ENCODE assay signal across 1 mouse cellular context in the genomic region with DNA sequence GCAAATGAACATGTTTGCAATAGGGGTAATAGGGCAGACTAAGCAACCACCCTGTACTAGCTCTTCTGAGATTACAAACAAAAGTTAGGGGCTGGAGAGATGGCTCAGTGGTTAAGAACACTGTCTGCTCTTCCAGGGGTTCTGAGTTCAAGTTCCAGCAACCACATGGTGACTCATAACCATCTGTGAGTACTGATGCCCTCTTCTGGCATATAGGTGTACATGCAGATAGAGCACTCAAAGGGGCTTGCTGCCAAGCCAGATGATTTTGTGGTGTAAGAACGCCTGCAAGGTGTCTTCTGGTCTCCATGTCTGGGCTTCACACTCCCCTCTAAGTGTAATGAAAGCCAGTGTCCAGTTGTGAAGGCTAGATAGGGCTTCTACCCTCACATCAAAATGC.
TF ChIP-seq lines count a peak whose summit lies in the region.

No protein-coding gene starts in this region.

TF ChIP-seq in MEL, 35 proteins besides CTCF, POLR2A, EP300 and RAD21 (continued from another document):
- TF ChIP-seq JUND (IDR thresholded peaks at IDR 0.05; ENCODE audit: low read depth, low read length): peak; percentile 55; the same call in 1 of the 2 replicates
- TF ChIP-seq MYC (IDR thresholded peaks at IDR 0.05; ENCODE audit: low read depth, low read length): peak; percentile 65; the same call in 1 of the 2 replicates
- peak; percentile 39; the same call in 1 of the 2 replicates for TF ChIP-seq ZC3H11A (IDR thresholded peaks at IDR 0.05; ENCODE audit: low read depth, low read length)
